Mouse (Mus musculus) embryonic facial prominence, embryonic 14.5 days (tissue): ENCODE measurements around the gene Acer3. TPM values are rescaled to one million over a fixed set of nuclear protein-coding genes. Genes with fewer than 3 reads are reported as not detected.
A peak's percentile ranks its signal among the peaks of the same experiment; 100 is the strongest.

Source experiments
- ATAC-seq: fragments of 200-750 bp; cut with Nextera tagmentation; 2 replicates; pipeline ENCODE4 v1.8.0; 2017; ENCODE audit warnings: low read depth, moderate number of reproducible peaks, moderate TSS enrichment
- DNase-seq: peaks from one replicate; pipeline ENCODE4 v3.0.0-alpha.2; 2015; ENCODE audit warnings: low spot score
- H3K27ac ChIP-seq: fragments of 300-500 bp; sonication (generic); replicated peaks from 2 replicates; pipeline ENCODE4 v1.5.1; 2014; ENCODE audit warnings: low read depth, mild to moderate bottlenecking, low read length, moderate library complexity
- H3K27me3 ChIP-seq: fragments of 300-500 bp; sonication (generic); replicated peaks from 2 replicates; pipeline ENCODE4 v1.6.1; 2014; ENCODE audit warnings: low read length; ENCODE audit not compliant: control insufficient read depth, insufficient read depth
- H3K36me3 ChIP-seq: fragments of 300-500 bp; sonication (generic); 2 replicates; pipeline ENCODE4 v1.6.1; 2014; ENCODE audit warnings: low read length, mixed read lengths; ENCODE audit not compliant: control insufficient read depth, insufficient read depth
- H3K4me1 ChIP-seq: fragments of 300-500 bp; sonication (generic); 2 replicates; pipeline ENCODE4 v1.6.1; 2014; ENCODE audit warnings: antibody characterized with exemption, low read length; ENCODE audit not compliant: control insufficient read depth, insufficient read depth
- H3K4me2 ChIP-seq: fragments of 300-500 bp; sonication (generic); 2 replicates; pipeline ENCODE4 v1.6.1; 2014; ENCODE audit warnings: low read depth, mild to moderate bottlenecking, low read length, moderate library complexity, mixed read lengths
- H3K4me3 ChIP-seq: fragments of 300-500 bp; sonication (generic); 2 replicates; pipeline ENCODE4 v1.5.1; 2014; ENCODE audit warnings: low read depth, mild to moderate bottlenecking, low read length
- H3K9ac ChIP-seq: fragments of 300-500 bp; sonication (generic); 2 replicates; pipeline ENCODE4 v1.6.1; 2014; ENCODE audit warnings: low read depth, mild to moderate bottlenecking, low read length, moderate library complexity, mixed read lengths
- H3K9me3 ChIP-seq: fragments of 300-500 bp; sonication (generic); 2 replicates; pipeline ENCODE4 v1.6.1; 2016; ENCODE audit warnings: low read length; ENCODE audit not compliant: control insufficient read depth
- WGBS: fragments of 180-500 bp; shearing (Covaris S2); extraction: QIAGEN DNeasy Blood & Tissue Kit; methylation state at CpG from one replicate; pipeline ENCODE4 v1.1.7; 2014; 5-methylcytosine and 5-hydroxymethylcytosine counted together
- polyA plus RNA-seq: library from polyadenylated mRNA; unstranded; fragments of >200 nt; fragmentation: Nextera tagmentation; extraction: Ambion mirVana; gene quantifications from 2 replicates; pipeline ENCODE4 v1.2.1, GENCODE M21; 2014

The Acer3 gene
- polyA plus RNA-seq, result 31.8 and 34.3 TPM in 2 replicates

- peaks cover 5% of the 10 kb centered on the region for H3K4me1 ChIP-seq
- H3K27ac ChIP-seq, result no peak within 1 kb of the TSS
- ATAC-seq, result no peak
- H3K9ac ChIP-seq, result no peak within 1 kb of the TSS
- no peaks in the 10 kb centered on the region for H3K27me3 ChIP-seq
- no peak within 1 kb of the TSS for H3K4me3 ChIP-seq
- H3K36me3 ChIP-seq, result no peaks in the 10 kb centered on the region
- no peak within 1 kb of the TSS for H3K4me2 ChIP-seq
- no peaks in the 10 kb centered on the region for H3K9me3 ChIP-seq
- no peak for DNase-seq
- 88% methylated on average over 2 of the region's 2 CpGs for WGBS
Observed at GRCm38 (mm10) chr7:98321083-98321482, at the start of gene Acer3. Gene Acer3 (minus strand): TSS chr7:98321208.

- WGBS, result 57% methylated on average over 10 of the region's 10 CpGs
- peaks cover 4% of the 10 kb centered on the region; the same call in 1 of the 2 replicates for H3K4me1 ChIP-seq
- no peaks in the 10 kb centered on the region; the same call in 1 of the 2 replicates for H3K27me3 ChIP-seq
- ATAC-seq, result no peak
- H3K4me2 ChIP-seq, result no peak overlapping the region
- no peak overlapping the region for H3K27ac ChIP-seq
- H3K4me3 ChIP-seq, result no peak overlapping the region
- H3K9ac ChIP-seq, result no peak overlapping the region
- DNase-seq, result no peak
- no peaks in the 10 kb centered on the region for H3K9me3 ChIP-seq
- no peaks in the 10 kb centered on the region for H3K36me3 ChIP-seq
Observed at GRCm38 (mm10) chr7:98369762-98370369, 48.9 kb upstream of the Acer3 start.

DNA sequence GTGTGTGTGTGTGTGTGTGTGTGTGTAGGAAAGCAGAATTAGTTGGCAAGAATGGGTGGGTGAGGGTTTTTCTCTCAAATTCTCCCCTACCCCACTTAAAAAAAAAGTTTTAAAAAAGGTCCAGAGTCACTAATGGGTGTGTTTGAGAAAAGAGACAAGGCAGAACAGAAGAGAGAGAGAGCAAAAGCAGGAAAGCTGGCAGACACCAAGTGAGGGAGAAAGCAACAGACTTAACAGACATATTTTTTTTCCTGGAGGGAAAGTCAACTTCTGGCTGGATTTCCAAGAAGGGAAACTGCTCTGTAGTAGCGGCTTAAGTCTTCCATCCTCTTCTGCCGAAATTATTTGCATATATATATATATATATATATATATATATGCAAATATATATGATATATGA is 40.7 kb upstream of the Acer3 start:
- Histone ChIP-seq H3K9me3 (no peaks in the 10 kb centered on the region), H3K4me2 (peak overlapping the region; percentile 93), H3K4me3 (peak overlapping the region; percentile 70), H3K27me3 (no peaks in the 10 kb centered on the region), H3K36me3 (0 out of 2 replicates have a peak, but pooled peaks cover 4% of the 10 kb centered on the region), H3K27ac (peak overlapping the region; percentile 88), H3K9ac (peak overlapping the region; percentile 86), H3K4me1 (peaks cover 28% of the 10 kb centered on the region)
- ATAC-seq, result no peak
- DNase-seq, result peak; percentile 42
- WGBS, result 12% methylated on average over 2 of the region's 2 CpGs

GRCm38 (mm10) chr7:98361063-98361652 is 40.1 kb upstream of the Acer3 start, which contains the start of gene Tsku:
Gene Tsku (minus strand): TSS chr7:98361328.
- peak within 1 kb of the TSS; percentile 88 for H3K27ac ChIP-seq
- H3K9me3 ChIP-seq, result no peaks in the 10 kb centered on the region
- peak within 1 kb of the TSS; percentile 93 for H3K4me2 ChIP-seq
- peak within 1 kb of the TSS; percentile 70 for H3K4me3 ChIP-seq
- ATAC-seq (peak; percentile 95), DNase-seq (peak; percentile 99)
- 0 out of 2 replicates have a peak, but pooled peaks cover 4% of the 10 kb centered on the region for H3K36me3 ChIP-seq
- peaks cover 33% of the 10 kb centered on the region for H3K4me1 ChIP-seq
- peak within 1 kb of the TSS; percentile 86 for H3K9ac ChIP-seq
- WGBS, result under 1% methylated on average over 41 of the region's 52 CpGs
- no peaks in the 10 kb centered on the region for H3K27me3 ChIP-seq

- peak overlapping the region; percentile 88 for H3K27ac ChIP-seq
- peak overlapping the region; percentile 70 for H3K4me3 ChIP-seq
- H3K4me1 ChIP-seq, result peaks cover 38% of the 10 kb centered on the region
- H3K9ac ChIP-seq, result peak overlapping the region; percentile 86
- WGBS, result 0% methylated on average over 20 of the region's 20 CpGs
- ATAC-seq (0 out of 2 replicates have a peak, but pooled peaks have one; percentile 1), DNase-seq (peak; percentile 30)
- H3K27me3 ChIP-seq, result no peaks in the 10 kb centered on the region
- H3K4me2 ChIP-seq, result peak overlapping the region; percentile 93
- H3K36me3 ChIP-seq, result 0 out of 2 replicates have a peak, but pooled peaks cover 4% of the 10 kb centered on the region
- no peaks in the 10 kb centered on the region for H3K9me3 ChIP-seq
Observed at GRCm38 (mm10) chr7:98360621-98360990, 39.6 kb upstream of the Acer3 start.

- DNase-seq (peak; percentile 72), ATAC-seq (peak; percentile 33)
- H3K4me2 ChIP-seq, result peak overlapping the region; percentile 93
- 3% methylated on average over 31 of the region's 33 CpGs for WGBS
- no peaks in the 10 kb centered on the region for H3K9me3 ChIP-seq
- H3K27ac ChIP-seq, result peak overlapping the region; percentile 88
- H3K27me3 ChIP-seq, result no peaks in the 10 kb centered on the region
- peaks cover 43% of the 10 kb centered on the region for H3K4me1 ChIP-seq
- peak overlapping the region; percentile 70 for H3K4me3 ChIP-seq
- H3K36me3 ChIP-seq, result 0 out of 2 replicates have a peak, but pooled peaks cover 4% of the 10 kb centered on the region
- H3K9ac ChIP-seq, result peak overlapping the region; percentile 86
Observed at GRCm38 (mm10) chr7:98359951-98360620, 39.1 kb upstream of the Acer3 start.

DNA sequence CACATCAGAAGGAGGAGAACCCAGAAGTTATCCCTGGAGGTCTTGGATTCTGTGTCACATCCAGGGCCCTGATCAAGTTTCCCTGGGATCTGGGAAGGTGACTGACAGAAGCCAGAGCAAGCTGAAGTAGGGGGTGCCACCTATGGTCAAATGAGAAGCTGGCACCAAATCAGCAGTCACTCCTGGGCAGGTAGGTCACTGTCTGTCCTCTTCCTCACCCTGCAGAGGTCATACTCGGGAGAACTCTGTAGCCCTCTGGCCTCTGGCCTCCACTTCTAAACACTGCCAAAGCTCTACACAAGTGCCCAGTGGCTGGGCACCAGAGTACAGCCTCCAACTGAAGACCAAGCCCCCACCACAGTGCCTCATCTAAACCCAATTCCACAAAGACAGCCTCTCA is 37.0 kb upstream of the Acer3 start:
- H3K4me3 ChIP-seq, result no peak overlapping the region

GRCm38 (mm10) chr7:98357324-98357723 is 36.3 kb upstream of the Acer3 start:
- H3K4me3 ChIP-seq, result no peak overlapping the region
- WGBS, result 75% methylated on average over 5 of the region's 5 CpGs
- H3K4me2 ChIP-seq, result no peak overlapping the region
- H3K9me3 ChIP-seq, result no peaks in the 10 kb centered on the region
- no peaks in the 10 kb centered on the region for H3K27me3 ChIP-seq
- H3K36me3 ChIP-seq, result peaks cover 10% of the 10 kb centered on the region; the same call in 1 of the 2 replicates
- ATAC-seq (no peak), DNase-seq (no peak)
- no peak overlapping the region for H3K27ac ChIP-seq
- H3K9ac ChIP-seq, result no peak overlapping the region
- H3K4me1 ChIP-seq, result peaks cover 53% of the 10 kb centered on the region

More for the DNA sequence above, 37.0 kb upstream of the Acer3 start:
- H3K4me1 ChIP-seq, result peaks cover 58% of the 10 kb centered on the region
- no peak overlapping the region for H3K9ac ChIP-seq
- WGBS, result 88% methylated on average over 1 of the region's 1 CpGs
- 0 out of 2 replicates have a peak, but pooled peaks cover 4% of the 10 kb centered on the region for H3K36me3 ChIP-seq
- no peak overlapping the region for H3K27ac ChIP-seq
- no peak for ATAC-seq
- no peaks in the 10 kb centered on the region for H3K9me3 ChIP-seq
- peak overlapping the region; percentile 8; the same call in 1 of the 2 replicates for H3K4me2 ChIP-seq
- no peak for DNase-seq
- no peaks in the 10 kb centered on the region for H3K27me3 ChIP-seq
